Mouse (Mus musculus) heart, adult 18-20 months (tissue): ENCODE measurements around the gene Gm5798. TPM values are rescaled to one million over a fixed set of nuclear protein-coding genes. Genes with fewer than 3 reads are reported as not detected.
"Not testable (repeated sequence)": the region's sequence is repeated elsewhere in the genome, so short reads cannot be mapped to it uniquely, and the experiment has no call there.

Source experiments
- DNase-seq, 2 experiments: peaks; one replicate each; pipeline ENCODE4 v3.0.0; 2021 to 2022; ENCODE audit warnings: mixed read lengths in 1 of 2
- long read RNA-seq, 2 experiments: library from polyadenylated mRNA; stranded (forward); transcript quantifications; one replicate each; pipeline ENCODE4 v2.0.0; 2021
- total RNA-seq, 2 experiments: library from RNA; stranded (reverse); gene quantifications; 2 replicates each; pipeline ENCODE4 v1.2.3; 2021

Gene Gm5798
- total RNA-seq: not detected
- long read RNA-seq, experiment 1: 0 reads
- long read RNA-seq, experiment 2: 0 reads

- DNase-seq: not testable (repeated sequence)
Measured at GRCm38 (mm10) chr14:41348309-41348708, at the start of gene Gm5798. Gene Gm5798, plus strand, starts transcription at chr14:41348609.

- not testable (repeated sequence) for DNase-seq
Measured at GRCm38 (mm10) chr14:41386279-41386678, 37.9 kb downstream of the Gm5798 start, which contains the start of gene Gm7945. Gene Gm7945, minus strand, starts transcription at chr14:41386379.

Other genes starting within 250 kb of the Gm5798 start
- not detected for gene Mat1a, start 243.6 kb upstream of the Gm5798 start, total RNA-seq
- 1 to 10 TPM in 1 of 2 experiments, not detected in 1; 6.4 TPM for gene Sftpa1, start 216.8 kb upstream of the Gm5798 start, total RNA-seq
- gene Mbl1, start 197.2 kb upstream of the Gm5798 start, total RNA-seq: not detected
- under 1 TPM in 1 of 2 experiments, not detected in 1; 0.67 TPM for gene Sftpd, start 163.5 kb upstream of the Gm5798 start, total RNA-seq
- not detected for gene Gm2832, start 69.8 kb upstream of the Gm5798 start, total RNA-seq
- not detected for gene Gm7945, start 37.8 kb downstream of the Gm5798 start, total RNA-seq
- not detected for gene Gm6482, start 59.7 kb downstream of the Gm5798 start, total RNA-seq
- gene Gm7954, start 104.9 kb downstream of the Gm5798 start, total RNA-seq: not detected
- gene Gm3486, start 140.9 kb downstream of the Gm5798 start, total RNA-seq: not detected
- not detected for gene Gm7970, start 207.0 kb downstream of the Gm5798 start, total RNA-seq
- not detected for gene 1700049E17Rik2, start 224.6 kb downstream of the Gm5798 start, total RNA-seq